Mouse (Mus musculus): ENCODE results near the gene Rnaseh2a. TPM values are rescaled to one million over a fixed set of nuclear protein-coding genes. Genes with fewer than 3 reads are reported as not detected.
"Not testable (repeated sequence)": the region's sequence is repeated elsewhere in the genome, so short reads cannot be mapped to it uniquely, and the experiment has no call there.

Gene Rnaseh2a
- polyA plus RNA-seq, 1 experiment from 2014 or later: 62.1 TPM

- no peaks in the 10 kb centered on the region for H3K9me3 ChIP-seq
- H3K27me3 ChIP-seq: peaks cover 99% of the 10 kb centered on the region
- ATAC-seq (ENCODE audit: low FRiP score): no peak
- no peak overlapping the region for H3K9ac ChIP-seq
- peaks cover 12% of the 10 kb centered on the region; the same call in 1 of the 2 replicates for H3K4me1 ChIP-seq (replicated peaks)
- H3K36me3 ChIP-seq: peaks cover 95% of the 10 kb centered on the region
- no peak overlapping the region for H3K4me2 ChIP-seq
- no peak overlapping the region for H3K27ac ChIP-seq
- WGBS: 88% methylated on average over 8 of the region's 8 CpGs
- no peak overlapping the region for H3K4me3 ChIP-seq
These were observed 54.3 kb downstream of the Rnaseh2a start for GRCm38 (mm10) chr8:84915269-84915668.

GRCm38 (mm10) chr8:84913960-84914359 is 55.6 kb downstream of the Rnaseh2a start:
- Histone ChIP-seq H3K9me3 (no peaks in the 10 kb centered on the region), H3K4me3 (no peak overlapping the region), H3K36me3 (peaks cover 92% of the 10 kb centered on the region), H3K9ac (no peak overlapping the region), H3K4me2 (no peak overlapping the region), H3K4me1 (replicated peaks) (peaks cover 15% of the 10 kb centered on the region), H3K27ac (no peak overlapping the region), H3K27me3 (peaks cover 99% of the 10 kb centered on the region)
- no peak for ATAC-seq (ENCODE audit: low FRiP score)
- 36% methylated on average over 4 of the region's 4 CpGs for WGBS

- H3K9me3 ChIP-seq: no peaks in the 10 kb centered on the region
- H3K4me3 ChIP-seq: peak overlapping the region; percentile 29
- H3K4me1 ChIP-seq (replicated peaks): peaks cover 20% of the 10 kb centered on the region
- H3K4me2 ChIP-seq: peak overlapping the region; percentile 48
- ATAC-seq (ENCODE audit: low FRiP score): no peak
- H3K36me3 ChIP-seq: peaks cover 87% of the 10 kb centered on the region
- H3K9ac ChIP-seq: no peak overlapping the region
- H3K27me3 ChIP-seq: peaks cover 97% of the 10 kb centered on the region
- 17% methylated on average over 9 of the region's 9 CpGs for WGBS
- no peak overlapping the region for H3K27ac ChIP-seq
These were observed 56.1 kb downstream of the Rnaseh2a start for GRCm38 (mm10) chr8:84913502-84913900.

- peaks cover 82% of the 10 kb centered on the region for H3K36me3 ChIP-seq
- H3K4me3 ChIP-seq: peak overlapping the region; percentile 29
- peak overlapping the region; percentile 48 for H3K4me2 ChIP-seq
- no peak for ATAC-seq (ENCODE audit: low FRiP score)
- 4% methylated on average over 55 of the region's 55 CpGs for WGBS
- no peaks in the 10 kb centered on the region for H3K9me3 ChIP-seq
- peaks cover 92% of the 10 kb centered on the region for H3K27me3 ChIP-seq
- 0 out of 2 replicates have a peak overlapping the region, but pooled peaks have one; percentile 13 for H3K9ac ChIP-seq
- no peak overlapping the region for H3K27ac ChIP-seq
- peaks cover 25% of the 10 kb centered on the region for H3K4me1 ChIP-seq (replicated peaks)
These were observed 56.6 kb downstream of the Rnaseh2a start for GRCm38 (mm10) chr8:84912895-84913501.

GRCm38 (mm10) chr8:84912391-84912790 is 57.2 kb downstream of the Rnaseh2a start:
- Histone ChIP-seq H3K9me3 (no peaks in the 10 kb centered on the region), H3K9ac (no peak overlapping the region), H3K4me1 (replicated peaks) (peaks cover 25% of the 10 kb centered on the region), H3K36me3 (peaks cover 76% of the 10 kb centered on the region), H3K27me3 (peaks cover 86% of the 10 kb centered on the region), H3K27ac (no peak overlapping the region), H3K4me2 (peak overlapping the region; percentile 48), H3K4me3 (peak overlapping the region; percentile 29; the same call in 1 of the 2 replicates)
- ATAC-seq (ENCODE audit: low FRiP score): no peak
- WGBS: 23% methylated on average over 27 of the region's 27 CpGs

- H3K27me3 ChIP-seq: peaks cover 82% of the 10 kb centered on the region
- no peak overlapping the region for H3K4me3 ChIP-seq
- ATAC-seq (ENCODE audit: low FRiP score): no peak
- no peak overlapping the region for H3K4me2 ChIP-seq
- H3K9ac ChIP-seq: no peak overlapping the region
- H3K36me3 ChIP-seq: peaks cover 71% of the 10 kb centered on the region
- 82% methylated on average over 9 of the region's 9 CpGs for WGBS
- H3K9me3 ChIP-seq: no peaks in the 10 kb centered on the region
- peaks cover 25% of the 10 kb centered on the region for H3K4me1 ChIP-seq (replicated peaks)
- H3K27ac ChIP-seq: no peak overlapping the region
These were observed 57.7 kb downstream of the Rnaseh2a start for GRCm38 (mm10) chr8:84911854-84912253.

GRCm38 (mm10) chr8:84910551-84910950 is 59.0 kb downstream of the Rnaseh2a start:
- Histone ChIP-seq H3K36me3 (peaks cover 58% of the 10 kb centered on the region), H3K27ac (no peak overlapping the region), H3K9ac (no peak overlapping the region), H3K4me1 (replicated peaks) (peaks cover 25% of the 10 kb centered on the region), H3K27me3 (peaks cover 69% of the 10 kb centered on the region), H3K4me3 (no peak overlapping the region), H3K4me2 (no peak overlapping the region), H3K9me3 (no peaks in the 10 kb centered on the region)
- ATAC-seq (ENCODE audit: low FRiP score): no peak
- 91% methylated on average over 6 of the region's 6 CpGs for WGBS

- H3K36me3 ChIP-seq: peaks cover 52% of the 10 kb centered on the region
These were observed 59.6 kb downstream of the Rnaseh2a start for GRCm38 (mm10) chr8:84909949-84910348.

GRCm38 (mm10) chr8:84909162-84909767 is 60.3 kb downstream of the Rnaseh2a start:
- WGBS: 55% methylated on average over 20 of the region's 20 CpGs
- Histone ChIP-seq H3K9me3 (no peaks in the 10 kb centered on the region), H3K4me3 (peak overlapping the region; percentile 38), H3K9ac (peak overlapping the region; percentile 58), H3K4me2 (peak overlapping the region; percentile 56), H3K36me3 (peaks cover 45% of the 10 kb centered on the region), H3K27ac (no peak overlapping the region), H3K4me1 (replicated peaks) (peaks cover 25% of the 10 kb centered on the region), H3K27me3 (peaks cover 67% of the 10 kb centered on the region)
- ATAC-seq (ENCODE audit: low FRiP score): peak; percentile 12; the same call in 1 of the 2 replicates

More at GRCm38 (mm10) chr8:84909949-84910348, 59.6 kb downstream of the Rnaseh2a start:
- no peak overlapping the region for H3K9ac ChIP-seq
- peaks cover 67% of the 10 kb centered on the region for H3K27me3 ChIP-seq
- 86% methylated on average over 5 of the region's 5 CpGs for WGBS
- peaks cover 25% of the 10 kb centered on the region for H3K4me1 ChIP-seq (replicated peaks)
- no peak for ATAC-seq (ENCODE audit: low FRiP score)
- no peak overlapping the region for H3K4me2 ChIP-seq
- H3K9me3 ChIP-seq: no peaks in the 10 kb centered on the region
- H3K27ac ChIP-seq: no peak overlapping the region
- no peak overlapping the region for H3K4me3 ChIP-seq

- peak; percentile 77 for ATAC-seq (ENCODE audit: low FRiP score)
- Histone ChIP-seq H3K4me2 (peak within 1 kb of the TSS; percentile 56), H3K4me3 (peak within 1 kb of the TSS; percentile 38), H3K27me3 (peaks cover 62% of the 10 kb centered on the region), H3K9me3 (no peaks in the 10 kb centered on the region), H3K36me3 (peaks cover 40% of the 10 kb centered on the region), H3K9ac (peak within 1 kb of the TSS; percentile 58), H3K4me1 (replicated peaks) (peaks cover 27% of the 10 kb centered on the region), H3K27ac (no peak within 1 kb of the TSS; the same call in 1 of the 2 replicates)
- WGBS: 1% methylated on average over 45 of the region's 45 CpGs
These were observed 61.0 kb downstream of the Rnaseh2a start, which contains the start of gene Dnase2a for GRCm38 (mm10) chr8:84908421-84909161. TSS of gene Dnase2a (plus strand) at chr8:84908560.

GRCm38 (mm10) chr8:84907979-84908378 is 61.6 kb downstream of the Rnaseh2a start:
- Histone ChIP-seq H3K4me2 (peak overlapping the region; percentile 56), H3K36me3 (peaks cover 36% of the 10 kb centered on the region), H3K4me3 (peak overlapping the region; percentile 38), H3K4me1 (replicated peaks) (peaks cover 29% of the 10 kb centered on the region), H3K27me3 (peaks cover 61% of the 10 kb centered on the region)
- WGBS: 29% methylated on average over 7 of the region's 7 CpGs
- not testable (repeated sequence) for H3K9ac ChIP-seq; H3K27ac ChIP-seq; H3K9me3 ChIP-seq; ATAC-seq (ENCODE audit: low FRiP score)

GRCm38 (mm10) chr8:84907493-84907892 is 62.1 kb downstream of the Rnaseh2a start:
- peaks cover 61% of the 10 kb centered on the region for H3K27me3 ChIP-seq

More at GRCm38 (mm10) chr8:84907493-84907892, 62.1 kb downstream of the Rnaseh2a start:
- H3K4me1 ChIP-seq (replicated peaks): peaks cover 29% of the 10 kb centered on the region
- H3K9ac ChIP-seq: no peak overlapping the region
- H3K36me3 ChIP-seq: peaks cover 31% of the 10 kb centered on the region
- H3K4me2 ChIP-seq: no peak overlapping the region
- no peak overlapping the region for H3K27ac ChIP-seq
- no peak for ATAC-seq (ENCODE audit: low FRiP score)
- WGBS: 78% methylated on average over 8 of the region's 8 CpGs
- H3K9me3 ChIP-seq: no peaks in the 10 kb centered on the region
- no peak overlapping the region for H3K4me3 ChIP-seq

All from hindbrain, embryonic 13.5 days (tissue).